Mouse (Mus musculus) liver, embryonic 11.5 days (tissue): Measurements from ENCODE around the gene Serpina3m. TPM values are rescaled to one million over a fixed set of nuclear protein-coding genes. Genes with fewer than 3 reads are reported as not detected.
A peak's percentile ranks its signal among the peaks of the same experiment; 100 is the strongest.
"Not testable (repeated sequence)": the region's sequence is repeated elsewhere in the genome, so short reads cannot be mapped to it uniquely, and the experiment has no call there.

ENCODE experiments used
- ATAC-seq: fragments of 200-750 bp; cut with Nextera tagmentation; replicated peaks from 2 replicates; pipeline ENCODE4 v1.8.0; 2017; ENCODE audit warnings: moderate number of reproducible peaks, mild to moderate bottlenecking, moderate TSS enrichment, moderate library complexity; ENCODE audit not compliant: low FRiP score
- DNase-seq: peaks from one replicate; pipeline ENCODE4 v3.0.0-alpha.2; 2017; ENCODE audit warnings: low spot score
- H3K27ac ChIP-seq: fragments of 300-500 bp; sonication (generic); 2 replicates; pipeline ENCODE4 v1.5.1; 2014; ENCODE audit warnings: mild to moderate bottlenecking, low read depth, low read length, control low read depth
- H3K27me3 ChIP-seq: fragments of 300-500 bp; sonication (generic); replicated peaks from 2 replicates; pipeline ENCODE4 v1.6.1; 2014; ENCODE audit warnings: low read length, mixed read lengths; ENCODE audit not compliant: control insufficient read depth, insufficient read depth
- H3K36me3 ChIP-seq: fragments of 300-500 bp; sonication (generic); 2 replicates; pipeline ENCODE4 v1.6.1; 2014; ENCODE audit warnings: mild to moderate bottlenecking, low read length, moderate library complexity, mixed read lengths; ENCODE audit not compliant: control insufficient read depth, insufficient read depth
- H3K4me1 ChIP-seq: fragments of 300-500 bp; sonication (generic); replicated peaks from 2 replicates; pipeline ENCODE4 v1.6.1; 2014; ENCODE audit warnings: low read length, mixed read lengths; ENCODE audit not compliant: control insufficient read depth, insufficient read depth
- H3K4me2 ChIP-seq: fragments of 300-500 bp; sonication (generic); 2 replicates; pipeline ENCODE4 v1.6.1; 2014; ENCODE audit warnings: mild to moderate bottlenecking, control low read depth, moderate library complexity
- H3K4me3 ChIP-seq: fragments of 300-500 bp; sonication (generic); 2 replicates; pipeline ENCODE4 v1.5.1; 2014; ENCODE audit warnings: low read depth, low read length, control low read depth
- H3K9ac ChIP-seq: fragments of 300-500 bp; sonication (generic); 2 replicates; pipeline ENCODE4 v1.6.1; 2014; ENCODE audit warnings: low read depth, low read length, control low read depth
- H3K9me3 ChIP-seq: fragments of 300-500 bp; sonication (generic); 2 replicates; pipeline ENCODE4 v1.6.1; 2016; ENCODE audit warnings: low read length, inconsistent platforms, mixed read lengths; ENCODE audit not compliant: control insufficient read depth
- WGBS: fragments of 180-500 bp; shearing (Covaris S2); extraction: QIAGEN DNeasy Blood & Tissue Kit; methylation state at CpG from one replicate; pipeline ENCODE4 v1.1.7; 2014; 5-methylcytosine and 5-hydroxymethylcytosine counted together
- polyA plus RNA-seq: library from polyadenylated mRNA; unstranded; fragments of >200 nt; fragmentation: Nextera tagmentation; extraction: Ambion mirVana; gene quantifications from 2 replicates; pipeline ENCODE4 v1.2.1, GENCODE M21; 2014

Gene Serpina3m
- polyA plus RNA-seq, 1 experiment from 2014 or later, result not detected

DNA sequence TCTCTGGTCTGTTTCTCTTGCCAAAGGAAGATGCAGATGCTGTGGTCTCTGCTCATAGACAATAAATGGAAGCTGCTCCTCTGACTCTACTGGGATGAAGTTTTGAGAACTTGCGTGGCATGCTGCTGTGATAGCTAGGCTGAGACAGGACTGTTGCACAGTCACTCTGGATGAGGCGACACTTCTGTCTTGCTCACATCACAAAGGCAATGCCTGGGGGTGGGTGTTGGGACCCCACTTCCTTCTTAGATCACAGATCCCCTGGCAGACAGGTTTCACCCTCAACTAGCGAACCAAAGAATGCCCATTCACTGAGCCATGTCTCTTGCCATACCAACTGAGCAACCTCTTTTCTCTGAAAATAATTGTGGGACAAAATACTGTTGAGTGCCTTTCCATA lies 419 bp downstream of the Serpina3m start:
- Histone ChIP-seq H3K4me1 (no peaks in the 10 kb centered on the region), H3K27ac (no peak overlapping the region), H3K9ac (no peak overlapping the region), H3K36me3 (no peaks in the 10 kb centered on the region), H3K9me3 (no peaks in the 10 kb centered on the region), H3K4me3 (no peak overlapping the region), H3K27me3 (no peaks in the 10 kb centered on the region), H3K4me2 (no peak overlapping the region)
- 81% methylated on average over 3 of the region's 3 CpGs for WGBS
- DNase-seq, result peak; percentile 9
- ATAC-seq, result no peak

DNA sequence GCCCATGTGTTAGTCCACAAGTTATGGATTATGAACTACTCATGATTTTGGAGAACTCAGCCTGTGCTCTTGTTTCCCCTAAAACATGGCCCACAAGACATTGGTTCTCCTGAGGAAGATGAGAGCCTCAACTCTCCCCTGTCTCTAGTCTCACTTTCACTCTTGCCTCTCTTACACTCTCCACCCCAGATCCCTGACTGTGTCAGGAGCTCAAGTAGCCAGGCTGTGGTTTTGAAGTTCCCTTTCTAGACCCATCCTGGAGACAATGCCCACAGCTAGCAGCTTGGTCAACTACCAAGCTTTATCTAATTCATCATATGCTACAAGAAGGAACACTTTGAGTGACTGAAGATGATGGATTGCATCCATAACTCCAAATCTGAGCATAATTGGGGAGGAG lies 4.2 kb downstream of the Serpina3m start:
- H3K27ac ChIP-seq, ATAC-seq: not testable (repeated sequence)

DNA sequence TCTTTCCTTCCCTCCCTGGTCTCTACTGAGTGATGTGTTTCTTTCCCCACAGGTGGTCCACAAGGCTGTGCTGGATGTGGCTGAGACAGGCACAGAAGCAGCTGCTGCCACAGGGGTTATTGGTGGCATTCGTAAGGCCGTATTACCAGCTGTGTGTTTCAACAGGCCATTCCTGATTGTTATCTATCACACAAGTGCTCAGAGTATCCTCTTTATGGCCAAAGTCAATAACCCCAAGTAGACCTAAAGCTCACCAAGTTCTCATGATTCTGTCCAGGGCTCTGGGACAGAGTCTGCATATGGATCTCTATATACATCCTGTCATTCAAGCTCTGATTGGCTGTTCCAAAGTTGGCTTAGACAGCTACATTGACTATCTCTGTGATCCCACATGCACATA lies 6.9 kb downstream of the Serpina3m start:
- no peak overlapping the region for H3K27ac ChIP-seq
- H3K4me1 ChIP-seq, result no peaks in the 10 kb centered on the region
- no peak overlapping the region for H3K4me3 ChIP-seq
- DNase-seq, result no peak
- no peaks in the 10 kb centered on the region for H3K36me3 ChIP-seq
- no peak for ATAC-seq
- WGBS, result 86% methylated on average over 2 of the region's 2 CpGs
- H3K9me3 ChIP-seq, result no peaks in the 10 kb centered on the region
- H3K4me2 ChIP-seq, result no peak overlapping the region
- H3K27me3 ChIP-seq, result no peaks in the 10 kb centered on the region
- no peak overlapping the region for H3K9ac ChIP-seq

More for the DNA sequence above, 4.2 kb downstream of the Serpina3m start:
- H3K4me1 ChIP-seq, H3K9me3 ChIP-seq, H3K36me3 ChIP-seq, H3K9ac ChIP-seq, H3K27me3 ChIP-seq, H3K4me2 ChIP-seq, H3K4me3 ChIP-seq: not testable (repeated sequence)
- DNase-seq, result peak; percentile 6

DNA sequence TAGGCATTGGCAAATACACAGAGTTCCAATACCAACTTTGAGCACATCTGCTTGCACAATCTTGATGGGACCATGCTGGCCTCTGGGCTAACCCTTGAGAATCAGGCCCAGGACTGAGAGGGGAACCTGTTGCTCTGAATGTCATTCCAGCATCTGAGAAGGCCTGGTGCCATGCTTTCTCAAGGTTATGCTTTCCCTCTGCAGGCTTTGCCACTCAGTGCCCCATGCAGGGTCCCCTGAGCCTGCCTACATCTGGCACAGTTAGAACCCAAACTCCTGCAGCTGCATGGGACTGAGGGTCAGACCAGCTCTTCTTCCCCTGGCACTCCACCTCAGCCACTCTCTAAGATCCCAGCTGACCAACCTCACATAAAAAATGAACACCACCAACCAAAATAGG lies 7.4 kb downstream of the Serpina3m start:
- H3K9me3 ChIP-seq, result no peaks in the 10 kb centered on the region
- no peak for DNase-seq
- no peaks in the 10 kb centered on the region for H3K36me3 ChIP-seq
- H3K9ac ChIP-seq, result no peak overlapping the region
- H3K4me3 ChIP-seq, result no peak overlapping the region
- no peaks in the 10 kb centered on the region for H3K27me3 ChIP-seq
- no peak overlapping the region for H3K27ac ChIP-seq
- H3K4me2 ChIP-seq, result no peak overlapping the region
- ATAC-seq, result no peak
- no peaks in the 10 kb centered on the region for H3K4me1 ChIP-seq

DNA sequence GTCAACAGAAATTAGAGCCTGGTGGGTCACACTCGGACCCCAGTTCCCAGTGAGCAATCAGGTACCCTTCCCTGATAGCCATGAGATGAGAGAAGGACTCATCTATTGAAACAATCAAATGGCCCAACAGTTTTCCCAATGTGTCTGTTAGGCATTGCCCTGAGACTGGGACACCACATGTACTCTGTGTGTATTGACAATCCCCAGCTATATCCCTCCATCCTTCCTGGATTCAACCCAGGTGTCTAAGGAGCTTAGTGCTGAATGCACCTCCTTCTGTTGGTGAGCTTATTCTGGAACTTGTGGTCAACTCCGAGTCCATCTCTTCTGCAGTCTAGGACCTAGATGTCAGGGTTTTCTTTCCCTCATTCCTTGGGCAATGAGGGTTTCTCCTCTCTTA lies 8.8 kb downstream of the Serpina3m start:
- Histone ChIP-seq H3K27ac (no peak overlapping the region), H3K9ac (no peak overlapping the region), H3K4me1 (no peaks in the 10 kb centered on the region), H3K4me2 (no peak overlapping the region), H3K27me3 (no peaks in the 10 kb centered on the region), H3K4me3 (no peak overlapping the region), H3K36me3 (no peaks in the 10 kb centered on the region), H3K9me3 (no peaks in the 10 kb centered on the region)
- no peak for ATAC-seq
- 70% methylated on average over 2 of the region's 2 CpGs for WGBS
- DNase-seq, result no peak

DNA sequence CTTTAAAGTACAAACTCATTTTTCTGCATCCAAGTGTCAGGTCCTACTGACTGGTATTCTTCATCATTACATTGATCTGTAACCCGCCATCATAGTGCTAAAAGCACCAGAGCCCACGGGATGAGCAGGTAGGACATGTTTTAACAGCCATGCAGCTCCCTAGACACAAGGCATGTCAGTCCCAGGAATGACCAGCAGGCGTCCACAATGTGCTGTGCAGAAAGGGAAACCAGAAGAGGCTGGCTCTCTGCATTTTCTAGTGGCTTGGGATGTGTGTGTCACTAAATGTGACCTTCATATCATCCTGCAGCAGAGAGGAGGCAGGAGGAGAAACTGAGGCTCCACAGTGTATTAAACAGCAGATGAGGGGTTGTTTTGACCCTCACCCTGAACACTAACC lies 13.5 kb downstream of the Serpina3m start:
- not testable (repeated sequence) for H3K4me2 ChIP-seq, H3K27me3 ChIP-seq, H3K27ac ChIP-seq, H3K4me1 ChIP-seq, H3K9ac ChIP-seq, H3K9me3 ChIP-seq, ATAC-seq, H3K36me3 ChIP-seq, H3K4me3 ChIP-seq, DNase-seq
- WGBS, result 30% methylated on average over 3 of the region's 3 CpGs

DNA sequence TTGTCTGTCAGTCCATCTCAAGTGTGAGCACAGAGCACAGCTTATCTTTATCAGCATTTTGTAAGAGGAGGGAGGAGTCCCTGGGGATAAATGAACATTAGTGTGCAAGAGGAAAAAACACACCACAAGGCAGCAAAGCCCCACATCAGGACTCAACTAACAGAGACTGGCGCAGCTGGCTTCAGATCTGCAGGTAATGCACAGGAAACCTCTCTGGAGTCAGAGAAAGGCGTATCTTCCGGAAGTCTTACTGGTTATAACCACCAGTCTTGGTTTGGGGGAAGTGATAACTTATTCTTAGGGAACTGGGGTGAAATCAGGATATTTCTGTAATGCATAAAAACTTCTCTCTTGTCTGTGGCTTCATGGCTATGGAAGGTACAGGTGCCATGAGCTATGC lies 17.7 kb downstream of the Serpina3m start:
- Histone ChIP-seq H3K9ac (no peak overlapping the region), H3K27ac (no peak overlapping the region), H3K4me1 (no peaks in the 10 kb centered on the region), H3K27me3 (no peaks in the 10 kb centered on the region), H3K4me2 (no peak overlapping the region), H3K9me3 (no peaks in the 10 kb centered on the region), H3K36me3 (no peaks in the 10 kb centered on the region), H3K4me3 (no peak overlapping the region)
- ATAC-seq (no peak), DNase-seq (no peak)
- 70% methylated on average over 3 of the region's 3 CpGs for WGBS

DNA sequence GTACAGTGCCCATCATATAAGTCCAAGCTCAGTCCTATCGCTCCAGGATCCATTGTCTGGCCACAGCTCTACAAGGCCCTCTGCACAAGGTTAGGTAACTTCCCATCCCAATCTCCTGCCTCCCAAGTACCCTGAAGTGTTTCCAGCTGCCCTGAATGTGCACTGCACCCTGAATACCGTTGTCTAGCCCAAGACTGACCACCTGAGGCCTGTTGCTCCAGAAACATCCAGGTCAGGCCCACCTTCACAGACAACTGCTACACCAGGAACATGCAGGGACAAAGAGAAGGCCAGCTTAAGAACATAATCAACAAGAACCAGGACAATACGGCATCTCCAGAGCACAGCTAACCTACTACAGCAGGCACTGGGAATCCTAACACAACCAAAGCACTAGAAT lies 31.7 kb downstream of the Serpina3m start:
- Histone ChIP-seq H3K4me2 (no peak overlapping the region), H3K36me3 (no peaks in the 10 kb centered on the region), H3K9me3 (no peaks in the 10 kb centered on the region), H3K4me3 (no peak overlapping the region), H3K9ac (no peak overlapping the region), H3K4me1 (no peaks in the 10 kb centered on the region), H3K27me3 (no peaks in the 10 kb centered on the region), H3K27ac (no peak overlapping the region)
- ATAC-seq (no peak), DNase-seq (no peak)
- WGBS, result 84% methylated on average over 3 of the region's 3 CpGs

DNA sequence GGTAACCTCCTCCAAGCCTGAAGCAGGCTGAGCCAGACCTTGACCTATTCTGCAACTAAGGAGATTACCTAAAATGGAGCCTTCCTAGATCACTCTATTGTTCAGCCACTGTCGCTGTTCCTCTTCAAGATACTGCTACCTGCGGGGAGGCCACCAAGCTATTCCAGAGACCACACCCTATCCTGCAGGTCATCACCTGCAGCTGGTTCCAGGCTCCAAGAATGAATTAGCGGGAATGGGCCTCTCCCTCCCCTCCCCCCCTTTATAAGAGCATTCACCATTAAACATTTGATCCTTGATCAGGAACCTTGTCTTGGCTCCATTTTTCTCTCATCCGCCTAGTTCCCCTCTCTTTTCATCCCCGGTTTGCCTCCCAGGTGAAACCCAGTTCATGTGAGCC lies 38.9 kb downstream of the Serpina3m start:
- H3K36me3 ChIP-seq, H3K27ac ChIP-seq, ATAC-seq, H3K27me3 ChIP-seq, H3K4me2 ChIP-seq, H3K9ac ChIP-seq, H3K9me3 ChIP-seq, DNase-seq, H3K4me3 ChIP-seq, H3K4me1 ChIP-seq: not testable (repeated sequence)
- 67% methylated on average over 5 of the region's 5 CpGs for WGBS
